Mouse (Mus musculus): Measurements from ENCODE around the gene Ror2.
A peak's percentile ranks its signal among the peaks of the same experiment; 100 is the strongest.

Gene Ror2

DNA sequence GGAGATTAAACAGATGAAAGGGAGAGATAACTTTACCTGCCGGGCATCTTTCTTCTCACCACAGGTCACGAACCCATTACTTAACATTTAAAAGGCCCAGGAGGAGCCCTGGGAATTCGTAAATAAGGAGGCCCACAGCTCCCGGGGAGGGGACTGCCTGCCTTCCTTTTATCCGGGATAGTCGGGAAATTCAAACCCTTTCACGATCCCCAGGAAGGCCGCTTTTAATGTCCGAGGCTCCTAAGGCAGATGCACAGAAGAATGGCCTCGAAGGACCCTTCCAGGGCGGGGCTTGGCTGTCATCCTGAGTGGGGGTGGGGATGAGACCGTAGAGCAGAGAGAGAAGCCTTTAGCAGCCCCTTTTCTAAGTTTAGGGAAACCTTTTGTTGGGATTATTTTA is 51.1 kb downstream of the Ror2 start:
- no peak for DNase-seq (ENCODE audit: inconsistent age in 2 of 2, low spot score in 1 of 2)

DNA sequence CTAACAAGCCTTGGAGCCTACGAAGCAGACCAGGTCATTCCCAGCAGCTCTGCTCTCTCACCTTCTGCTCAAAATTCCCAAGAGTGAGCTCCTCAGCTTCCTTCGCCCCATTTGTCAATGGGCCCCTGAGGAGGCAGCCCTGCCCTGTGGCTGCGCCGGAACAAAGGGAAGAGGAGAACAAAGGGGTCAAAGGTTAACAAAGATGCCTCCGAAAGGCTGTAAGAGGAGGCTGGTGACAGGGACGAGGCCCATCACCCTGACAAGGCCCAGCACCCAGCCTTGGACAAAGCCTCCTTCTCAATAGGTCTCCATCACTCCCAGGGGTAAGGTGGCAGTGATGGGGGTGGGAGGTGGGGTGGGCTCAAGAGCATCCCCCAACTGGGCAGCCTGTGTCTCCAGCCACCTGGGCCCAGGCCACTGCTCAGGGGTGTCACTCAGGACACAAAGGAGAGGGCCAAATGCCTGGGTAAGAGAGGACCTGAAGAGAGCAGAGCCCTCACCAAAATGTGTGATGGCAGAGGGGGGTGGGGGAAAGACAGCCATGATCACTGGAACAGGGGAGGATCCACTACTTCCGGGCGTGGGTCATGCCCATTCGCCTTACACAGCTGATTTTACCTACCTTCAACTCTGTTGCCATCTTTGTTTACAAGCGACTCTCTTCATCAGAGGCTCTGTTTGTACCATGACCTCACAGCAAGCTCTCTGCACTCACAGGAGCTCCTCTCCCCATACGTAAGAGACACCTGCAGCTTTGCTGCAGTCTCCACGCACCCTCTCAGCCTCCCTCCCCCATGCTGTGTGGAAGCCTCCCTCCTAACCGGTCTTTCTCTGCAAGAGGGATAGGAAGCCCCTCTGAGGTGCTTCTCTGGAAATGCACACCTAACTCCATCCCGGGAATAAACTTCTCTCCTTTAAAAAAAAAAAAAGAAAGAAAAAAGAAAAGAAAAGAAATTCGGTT is 51.8 kb downstream of the Ror2 start:
- no peak for DNase-seq (ENCODE audit: inconsistent age in 2 of 2, low spot score in 1 of 2)

DNA sequence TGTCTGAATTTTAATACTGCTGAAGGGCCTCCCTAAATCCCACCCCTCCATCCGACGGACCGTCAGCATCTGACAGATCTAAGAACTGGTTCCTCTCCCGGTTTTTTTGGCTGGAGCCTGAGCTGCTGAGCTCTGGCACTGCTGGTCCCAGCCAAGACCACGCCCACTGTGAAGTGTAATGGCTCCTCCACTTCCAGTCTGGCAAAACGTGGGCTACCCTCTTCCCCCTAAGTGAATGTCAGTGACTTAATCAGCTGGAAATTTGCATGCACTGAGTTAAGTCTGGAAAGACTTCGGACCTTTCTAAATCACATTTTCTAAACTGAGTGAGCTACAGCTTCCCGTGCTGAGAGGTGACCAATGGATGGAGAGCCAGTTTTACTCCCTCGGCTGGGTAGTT is 52.5 kb downstream of the Ror2 start:
- no peak for DNase-seq (ENCODE audit: inconsistent age in 2 of 2, low spot score in 1 of 2)

DNA sequence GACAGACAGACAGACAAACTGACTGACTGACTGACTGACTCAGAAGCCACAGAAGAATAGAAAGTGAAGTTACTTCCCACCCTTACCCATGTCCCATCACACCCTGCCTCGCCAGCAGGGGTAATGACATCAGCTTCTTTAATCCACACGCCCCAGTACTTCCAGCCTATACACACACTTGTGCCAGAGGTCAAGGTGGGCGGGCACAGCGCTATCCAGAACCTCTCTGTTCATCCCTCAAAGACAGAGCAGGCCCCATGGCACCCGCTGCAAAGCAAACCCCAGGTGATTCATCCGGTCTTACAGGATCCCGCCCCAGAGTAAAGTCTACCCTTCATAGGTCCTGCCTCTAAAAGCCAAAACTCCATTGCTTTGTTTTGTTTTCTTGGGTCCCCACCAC is 53.5 kb downstream of the Ror2 start:
- DNase-seq (ENCODE audit: inconsistent age in 2 of 2, low spot score in 1 of 2) = no peak

DNA sequence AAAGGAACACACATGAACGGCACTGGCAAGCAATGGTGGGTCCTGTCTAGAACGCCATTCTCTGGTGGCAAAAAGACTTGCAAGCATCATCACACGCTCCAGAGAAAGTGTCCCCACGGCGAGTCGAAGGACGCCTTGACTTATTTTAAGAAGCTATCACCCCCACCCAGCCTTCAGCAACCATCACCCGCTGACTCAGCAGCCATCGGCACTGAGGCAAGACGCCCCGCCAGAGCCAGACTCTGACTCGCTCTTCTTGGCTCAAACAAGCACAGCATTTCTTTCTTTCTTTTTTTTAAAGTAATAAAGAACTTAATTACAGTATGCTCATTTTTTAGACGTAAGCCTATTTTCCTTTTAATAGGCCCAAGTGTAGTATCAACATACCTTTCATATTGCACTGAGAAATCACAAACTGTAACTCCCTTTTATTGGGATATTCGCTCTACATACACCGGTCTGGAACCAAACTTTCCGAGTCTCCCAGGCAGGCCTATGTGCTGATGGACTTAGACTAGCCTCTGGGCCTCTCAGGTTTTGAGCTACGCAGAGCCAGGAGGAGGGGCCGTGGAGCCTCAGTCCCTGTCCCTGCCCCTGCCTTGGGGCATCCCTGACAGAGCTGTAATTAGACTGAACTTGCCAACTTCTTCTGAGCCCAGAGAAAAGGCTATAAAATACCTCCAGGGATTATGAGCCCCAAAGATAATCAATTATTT is 55.3 kb downstream of the Ror2 start:
- no peak for DNase-seq (ENCODE audit: inconsistent age in 2 of 2, low spot score in 1 of 2)

DNA sequence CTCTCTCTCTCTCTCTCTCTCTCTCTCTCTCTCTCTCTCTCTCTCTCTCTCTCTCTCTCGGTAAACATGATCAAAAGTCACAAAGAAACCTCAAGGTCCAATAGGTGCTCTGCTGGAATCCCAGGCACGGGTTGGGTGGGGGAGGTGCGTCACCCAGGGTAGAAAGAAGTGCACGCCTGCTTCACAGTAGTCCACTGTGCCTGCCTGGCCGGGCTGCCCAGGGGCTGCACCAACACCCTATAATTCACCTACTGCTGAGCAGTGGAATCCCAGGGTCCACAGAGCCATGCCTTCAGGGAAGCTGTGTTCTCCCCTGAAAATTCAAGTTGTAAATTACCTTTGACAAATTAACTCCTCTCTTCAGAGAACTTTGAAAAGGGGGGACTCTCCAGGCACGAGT is 58.9 kb downstream of the Ror2 start:
- DNase-seq (ENCODE audit: inconsistent age in 2 of 2, low spot score in 1 of 2) = no peak

DNA sequence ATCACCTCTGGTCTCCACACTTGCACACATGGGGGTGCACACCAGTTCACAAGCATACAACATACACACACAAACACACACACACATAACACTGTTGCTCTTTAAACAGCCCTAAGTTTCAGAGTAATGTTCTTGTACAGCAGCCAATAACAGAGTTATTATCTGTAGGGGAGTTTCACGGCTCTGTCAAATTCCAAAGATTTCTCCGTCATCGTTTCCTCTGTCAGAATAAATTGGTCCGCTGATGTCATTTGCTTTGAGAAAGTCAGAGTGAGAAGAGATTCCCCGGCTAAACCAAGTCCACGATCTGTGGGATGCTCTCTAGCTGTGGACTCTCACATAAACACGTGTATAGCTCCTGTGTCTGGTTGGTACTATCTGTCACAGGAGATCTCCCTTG is 59.5 kb downstream of the Ror2 start:
- DNase-seq (ENCODE audit: inconsistent age in 2 of 2, low spot score in 1 of 2) = no peak

DNA sequence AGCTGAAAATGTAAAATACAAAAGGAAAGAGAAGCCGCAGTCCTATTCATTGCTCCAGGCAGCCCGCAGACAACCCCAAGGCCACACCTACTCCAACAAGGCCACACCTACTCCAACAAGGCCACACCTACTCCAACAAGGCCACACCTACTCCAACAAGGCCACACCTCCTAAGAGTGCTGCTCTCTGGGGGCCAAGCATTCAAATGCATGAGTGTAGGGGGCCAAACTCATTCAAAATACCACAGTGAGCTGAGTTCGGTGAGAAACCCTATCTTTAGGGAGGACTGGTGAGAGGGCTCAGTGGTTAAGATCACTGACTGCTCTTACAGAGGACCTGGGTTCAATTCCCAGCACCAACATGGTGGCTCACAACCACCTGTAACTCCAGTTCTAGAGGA is 60.0 kb downstream of the Ror2 start:
- DNase-seq (ENCODE audit: inconsistent age in 2 of 2, low spot score in 1 of 2) = no peak

DNA sequence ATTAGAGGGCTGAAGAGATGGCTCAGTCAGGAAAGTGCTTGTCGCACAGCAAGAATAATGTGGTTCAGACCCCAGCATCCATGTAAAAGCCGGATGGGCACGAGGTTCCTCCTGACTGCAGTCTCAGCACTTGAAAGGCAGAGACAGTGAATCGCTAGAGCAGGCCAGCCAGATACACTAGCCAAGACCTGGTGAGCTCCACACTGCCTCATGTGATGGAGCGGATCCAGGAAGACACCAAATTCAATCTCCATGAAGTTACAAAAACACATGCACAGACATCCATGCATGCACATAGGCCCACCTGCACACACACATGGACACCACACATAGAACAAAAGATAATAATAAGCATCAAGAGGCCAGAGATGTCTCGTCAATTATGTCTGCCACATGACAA is 64.7 kb downstream of the Ror2 start:
- DNase-seq (ENCODE audit: inconsistent age in 2 of 2, low spot score in 1 of 2) = no peak

DNA sequence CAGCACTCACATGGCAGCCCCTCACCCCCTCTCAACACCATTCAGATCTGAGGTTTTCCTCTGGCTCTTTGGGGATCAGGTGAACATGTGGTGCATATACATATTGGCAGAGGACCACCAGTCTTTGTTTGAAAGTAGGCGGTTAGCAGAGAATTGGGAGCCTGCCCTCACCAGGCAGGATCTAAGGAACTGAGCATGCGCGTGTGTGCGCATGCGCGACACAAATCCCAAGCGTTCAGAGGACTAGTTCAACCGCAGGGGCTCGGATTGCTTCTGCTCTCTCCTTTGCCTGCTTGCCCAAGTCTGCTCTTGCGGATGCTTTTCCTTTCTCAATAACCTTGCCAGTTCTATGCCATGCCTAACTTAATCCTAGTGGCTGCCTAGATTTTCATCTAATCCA is 66.0 kb downstream of the Ror2 start:
- no peak for DNase-seq (ENCODE audit: inconsistent age in 2 of 2, low spot score in 1 of 2)

DNA sequence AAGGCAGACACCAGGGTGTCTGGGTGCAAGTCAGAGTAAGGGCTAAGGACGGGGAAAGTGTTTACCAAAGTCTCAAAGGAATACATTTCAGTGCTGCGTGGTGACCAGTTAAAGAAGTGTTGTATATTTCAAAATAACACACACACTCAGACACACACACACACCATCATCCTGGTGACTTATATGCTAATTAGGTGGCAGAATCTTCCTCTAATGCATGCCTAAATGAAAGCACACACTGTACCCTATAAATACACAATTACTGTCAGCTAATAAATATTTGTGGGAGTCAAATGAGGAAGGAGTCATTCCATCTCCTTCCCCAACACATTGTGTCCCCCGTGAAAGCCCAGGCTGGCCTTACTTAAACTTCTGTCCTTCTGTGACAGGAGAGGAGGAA is 66.5 kb downstream of the Ror2 start:
- DNase-seq (ENCODE audit: inconsistent age in 2 of 2, low spot score in 1 of 2) = no peak

DNA sequence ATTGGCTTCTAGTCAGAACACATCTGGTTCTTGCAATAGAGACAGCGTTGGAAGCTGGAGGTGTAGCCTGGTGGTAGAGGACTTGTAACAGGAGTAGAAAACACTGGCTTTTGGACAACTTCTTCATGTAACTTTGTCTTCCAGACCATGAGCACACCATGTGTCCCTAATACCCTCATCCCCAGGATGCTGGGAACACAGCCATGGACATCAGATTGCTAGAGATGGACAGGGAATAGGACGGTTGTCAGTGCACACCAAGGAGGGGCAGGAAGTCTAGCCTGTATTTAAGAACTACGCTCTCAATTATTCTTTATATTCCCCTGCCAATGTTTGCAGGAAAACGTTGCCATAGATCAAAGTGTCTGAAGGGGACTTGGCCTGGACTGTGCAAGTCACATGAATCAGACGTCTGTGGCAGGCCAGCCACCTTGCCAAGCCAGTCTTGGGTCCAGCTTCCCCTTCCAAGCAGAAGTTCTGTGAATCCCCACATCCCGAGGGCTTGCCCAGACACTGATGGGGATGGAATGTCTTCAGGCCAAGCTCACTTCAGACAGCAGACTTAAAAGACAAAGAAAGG is 68.4 kb downstream of the Ror2 start:
- DNase-seq (ENCODE audit: inconsistent age in 2 of 2, low spot score in 1 of 2) = peak; percentile 19 to 51

DNA sequence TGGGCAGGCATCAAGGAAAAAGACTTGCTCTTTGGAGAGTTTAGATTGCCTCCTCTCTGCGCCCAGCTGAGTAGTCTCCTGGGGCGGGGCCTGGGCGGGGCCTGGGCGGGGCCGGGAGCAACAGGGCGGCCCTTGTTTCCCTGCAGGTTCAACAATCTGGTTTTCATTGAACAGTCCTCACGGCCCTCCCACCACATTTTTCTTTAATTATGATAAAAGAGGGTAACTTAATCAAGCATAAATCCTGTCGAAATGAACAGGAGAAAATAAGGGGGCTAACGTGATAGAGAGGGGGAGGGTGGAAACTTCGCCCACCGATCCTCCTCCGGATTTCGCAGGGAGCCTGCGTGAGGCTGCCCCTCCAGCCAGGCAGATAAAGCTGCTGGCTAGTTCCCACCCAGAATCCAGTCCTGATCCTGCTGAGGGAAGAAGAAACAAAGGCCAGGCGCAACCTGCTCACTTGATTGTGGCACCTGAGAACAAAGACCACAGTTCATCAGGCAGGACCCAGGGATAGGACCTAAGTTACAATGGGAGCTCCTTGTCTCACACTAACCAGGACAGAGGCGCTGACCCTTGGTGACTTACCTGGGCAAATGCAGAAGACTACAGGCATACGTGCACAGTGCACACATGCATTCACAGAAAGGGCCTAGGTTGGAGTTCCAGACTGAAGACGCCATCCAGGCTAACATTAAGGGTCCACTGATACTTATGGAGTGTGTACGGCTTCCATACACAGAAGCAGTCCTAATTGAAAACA is 73.8 kb downstream of the Ror2 start:
- DNase-seq (ENCODE audit: inconsistent age in 2 of 2, low spot score in 1 of 2) = peak in 1 of 2 experiments; percentile 53

DNA sequence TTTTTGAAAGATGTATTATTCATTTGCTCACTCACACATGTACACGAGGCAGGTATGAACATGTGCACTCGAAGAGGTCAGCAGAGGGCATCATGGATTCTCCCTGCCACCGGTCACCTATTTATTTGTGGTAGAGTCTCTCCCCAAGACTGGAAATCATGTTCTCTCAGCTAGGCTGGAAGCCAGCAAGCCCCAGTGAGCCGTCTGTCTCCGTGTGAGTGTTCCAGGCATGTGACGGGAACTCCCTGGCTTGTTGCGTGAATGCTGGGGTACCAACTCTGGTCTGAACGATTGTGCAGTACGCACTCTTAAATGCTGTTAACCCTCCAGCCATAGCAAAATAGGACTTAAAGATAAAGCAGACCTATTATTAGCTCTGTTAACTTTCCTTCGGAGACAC is 77.4 kb downstream of the Ror2 start:
- no peak for DNase-seq (ENCODE audit: inconsistent age in 2 of 2, low spot score in 1 of 2)

DNA sequence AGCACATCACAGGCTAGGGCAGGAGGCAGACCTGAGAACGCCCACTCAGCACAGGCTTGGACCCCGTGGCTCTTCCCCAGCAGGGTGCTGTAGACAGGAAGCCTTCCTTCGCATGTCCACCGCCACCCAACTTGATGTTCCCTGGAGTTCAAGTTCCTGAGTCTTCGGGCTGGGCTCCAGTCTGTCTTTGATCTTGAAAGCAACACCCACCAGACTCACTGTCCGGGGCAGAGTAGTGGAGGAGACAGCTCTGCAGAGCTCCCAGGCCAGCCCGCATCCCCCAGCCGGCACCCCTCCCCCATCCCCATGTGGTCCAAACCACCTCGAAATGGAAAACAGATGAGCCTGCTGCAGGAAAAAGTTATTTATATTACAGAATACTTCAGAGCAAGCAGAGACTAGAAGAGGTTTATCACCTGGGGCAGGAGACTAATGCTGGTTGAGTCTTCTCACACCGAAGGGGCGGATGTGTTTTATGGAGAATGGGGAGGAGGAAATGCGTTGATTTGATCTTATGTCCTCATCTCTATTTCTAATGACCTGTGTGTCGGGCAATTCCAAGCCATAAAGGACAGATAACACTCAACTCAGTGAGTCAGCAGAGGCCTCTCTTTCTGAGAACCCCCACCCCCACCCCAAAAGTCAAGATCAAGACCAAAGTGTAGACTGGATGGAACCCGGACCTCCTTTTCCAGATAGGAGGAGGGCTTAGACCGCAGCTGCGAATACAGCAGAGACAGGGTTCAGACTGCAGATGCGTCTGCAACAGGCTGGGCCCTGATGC is 80.6 kb downstream of the Ror2 start:
- DNase-seq (ENCODE audit: inconsistent age in 2 of 2, low spot score in 1 of 2) = no peak

DNA sequence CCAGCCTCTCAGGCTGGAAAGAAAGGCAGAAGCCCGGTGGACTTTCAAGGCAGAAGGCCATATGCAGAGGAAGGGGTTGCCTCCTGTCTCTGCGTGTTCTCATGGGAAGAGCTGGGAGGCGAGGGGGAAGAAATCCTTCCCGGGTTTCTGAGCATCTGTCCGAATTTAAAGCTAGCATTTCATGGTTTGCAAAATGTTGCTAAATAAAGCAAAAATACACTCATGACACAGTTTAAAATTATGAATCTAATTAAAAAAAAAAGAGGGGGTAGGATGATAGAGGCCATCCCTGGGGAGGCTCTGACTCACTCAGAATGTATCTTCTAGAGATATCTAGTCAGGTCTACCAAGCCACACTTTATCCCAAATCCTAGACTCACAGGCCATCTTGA is 83.5 kb downstream of the Ror2 start:
- no peak for DNase-seq (ENCODE audit: inconsistent age in 2 of 2, low spot score in 1 of 2)

DNA sequence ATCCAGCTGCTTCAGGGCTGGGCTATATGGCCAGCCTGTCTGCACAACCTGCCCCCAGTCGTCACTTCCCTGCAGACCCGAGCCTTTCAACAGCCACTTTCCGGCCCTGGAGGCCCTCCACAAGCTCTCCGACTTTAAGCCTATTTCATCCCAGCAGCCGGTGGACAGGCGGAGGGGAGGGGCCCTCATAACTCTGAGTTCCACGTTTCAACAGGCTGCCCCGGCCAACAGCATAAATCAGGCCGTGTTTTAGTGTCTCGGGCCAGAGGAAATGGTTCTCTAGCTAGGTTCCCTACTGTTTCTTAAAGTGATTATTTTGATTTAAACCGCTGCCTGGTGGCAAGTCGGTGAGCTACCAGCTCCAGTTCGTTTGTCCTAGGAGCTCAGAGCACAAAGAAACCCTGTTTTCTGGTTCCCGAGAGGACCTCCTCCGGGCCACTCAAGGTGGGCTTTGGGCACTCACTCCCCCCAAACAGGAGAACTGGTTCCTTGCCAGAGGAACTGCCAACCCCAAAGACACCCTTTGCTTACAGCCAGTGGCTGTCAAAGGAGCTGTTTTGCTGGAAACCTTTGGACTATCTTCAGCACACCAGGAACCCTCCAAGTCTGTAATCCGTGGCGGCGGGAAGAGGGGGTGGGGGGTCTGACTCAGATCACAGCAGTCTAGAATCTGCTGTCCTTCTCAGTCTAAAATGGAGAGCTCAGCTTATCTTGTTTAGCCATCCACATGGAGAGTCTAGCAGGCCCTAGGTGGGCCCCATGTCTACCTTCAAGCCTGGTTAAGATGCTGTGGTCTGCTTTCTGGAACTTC is 84.1 kb downstream of the Ror2 start:
- peak; percentile 57 to 75 for DNase-seq (ENCODE audit: inconsistent age in 2 of 2, low spot score in 1 of 2)

DNA sequence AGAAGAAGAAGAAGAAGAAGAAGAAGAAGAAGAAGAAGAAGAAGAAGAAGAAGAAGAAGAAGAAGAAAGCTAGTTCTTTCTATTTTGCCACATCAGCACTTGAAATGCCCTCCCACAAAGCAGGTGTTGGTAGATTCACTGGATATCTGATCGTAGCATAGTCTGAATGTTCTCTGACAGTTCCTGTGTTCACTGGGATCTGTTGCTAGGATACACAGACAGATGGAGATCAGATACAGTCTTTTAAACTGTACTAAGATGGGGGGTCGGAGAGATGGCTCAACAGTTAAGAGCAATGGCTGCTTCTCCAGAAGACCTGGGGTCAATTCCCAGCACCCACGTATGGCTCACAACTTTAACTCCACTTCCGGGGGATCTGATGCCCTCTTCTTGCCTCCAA is 85.8 kb downstream of the Ror2 start:
- DNase-seq (ENCODE audit: inconsistent age in 2 of 2, low spot score in 1 of 2) = no peak

DNA sequence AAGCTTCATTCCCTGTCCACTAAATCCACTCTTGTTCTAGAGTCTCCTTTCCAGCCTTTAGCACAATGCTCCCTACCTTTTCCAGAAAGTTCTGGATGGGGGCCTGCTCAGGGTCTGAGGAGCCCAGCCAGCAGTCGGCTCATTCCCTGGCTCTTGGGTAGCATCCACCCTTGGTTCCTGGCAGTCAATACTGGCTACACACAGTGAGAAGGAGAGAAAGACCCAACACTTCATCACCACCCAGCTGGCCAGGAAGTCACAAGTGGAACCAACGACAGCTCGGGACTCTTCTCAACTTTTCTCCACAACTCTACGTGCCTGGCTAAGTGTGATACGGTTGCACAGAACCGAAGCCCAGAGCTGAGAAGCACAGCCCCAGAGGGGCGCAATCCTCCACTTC is 86.7 kb downstream of the Ror2 start:
- DNase-seq (ENCODE audit: inconsistent age in 2 of 2, low spot score in 1 of 2) = no peak

DNA sequence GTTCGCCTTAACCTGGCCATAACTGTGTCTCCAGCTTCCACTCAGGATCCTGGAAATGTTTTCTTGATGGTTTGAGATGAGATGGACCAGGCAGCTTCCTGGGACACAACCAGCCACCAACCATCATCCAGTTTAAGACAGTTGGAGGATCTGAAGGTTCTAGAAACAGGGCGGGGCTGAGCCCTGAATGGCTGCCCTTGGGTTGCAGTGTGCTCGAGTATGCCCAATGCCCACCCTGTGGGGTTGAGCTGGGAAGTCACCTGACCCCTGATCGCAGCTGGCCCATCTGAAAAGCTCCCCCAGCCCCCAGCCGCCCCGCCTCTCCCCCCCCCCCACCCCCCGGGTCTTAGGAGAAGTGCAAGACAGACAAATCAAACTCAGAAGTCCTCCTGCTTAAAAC is 89.2 kb downstream of the Ror2 start:
- no peak for DNase-seq (ENCODE audit: inconsistent age in 2 of 2, low spot score in 1 of 2)

Measured in adrenal gland, adult (tissue).